Mouse (Mus musculus): ENCODE measurements around the gene Zfr2.

DNA sequence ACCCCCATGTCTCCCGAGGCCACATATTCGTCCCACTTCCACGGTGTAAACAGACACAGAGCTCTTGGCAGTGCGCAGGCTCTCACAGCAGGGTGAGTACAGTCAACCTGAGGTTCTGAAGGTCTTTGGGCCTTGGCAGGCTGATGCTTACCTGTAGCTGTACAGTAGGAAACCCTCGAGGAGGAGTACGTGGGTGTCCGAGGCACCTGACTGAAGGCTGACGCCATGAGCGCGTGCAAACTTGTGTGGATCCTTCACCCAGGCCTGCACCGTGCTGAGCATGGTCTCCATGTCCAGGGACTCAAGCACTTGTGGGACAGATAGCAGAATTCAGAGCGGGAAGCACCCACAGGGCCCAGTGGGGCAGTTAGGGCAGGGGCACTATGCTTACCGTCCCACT is 32.8 kb upstream of the Zfr2 start:
- no peak for TF ChIP-seq CTCF (IDR thresholded peaks at IDR 0.05; ENCODE audit: control insufficient read depth, insufficient read depth, insufficient read length)
- no peak for TF ChIP-seq CEBPB (IDR thresholded peaks at IDR 0.05; ENCODE audit: low read depth)
- no peak for TF ChIP-seq MAX (IDR thresholded peaks at IDR 0.05)
- TF ChIP-seq USF1 (IDR thresholded peaks at IDR 0.05; ENCODE audit: low read depth), result no peak
- no peak for TF ChIP-seq MYOG (IDR thresholded peaks at IDR 0.05; ENCODE audit: control insufficient read depth, extremely low read depth, insufficient read length)
- TF ChIP-seq MYOD1 (IDR thresholded peaks at IDR 0.05; ENCODE audit: control insufficient read depth, insufficient read length, low read depth), result no peak
